Mouse (Mus musculus) liver, embryonic 18 days (tissue): Measurements from ENCODE around the gene Epas1. TPM values are rescaled to one million over a fixed set of nuclear protein-coding genes. Genes with fewer than 3 reads are reported as not detected.

Source experiments
- polyA plus RNA-seq: library from polyadenylated mRNA; depleted of rRNA; stranded (reverse); fragments of >200 nt; gene quantifications from 2 replicates; pipeline ENCODE4 v1.2.3, GENCODE M21; 2012; rRNA removed

Epas1 gene
- 9.0 and 9.8 TPM in 2 replicates for polyA plus RNA-seq

GRCm38 (mm10) chr17:86753130-86753821 is at the start of gene Epas1:
Gene Epas1, plus strand, starts transcription at chr17:86753700.

Other genes with a start within 250 kb of the Epas1 start
- not detected in 2 replicates for gene Gm10309, start 248.5 kb upstream of the Epas1 start, polyA plus RNA-seq
- not detected in 2 replicates for gene Tmem247, start 163.6 kb downstream of the Epas1 start, polyA plus RNA-seq
- gene Atp6v1e2, start 194.2 kb downstream of the Epas1 start, polyA plus RNA-seq = not detected in 2 replicates
- gene Rhoq, start 209.4 kb downstream of the Epas1 start, polyA plus RNA-seq = 4.1 and 4.6 TPM in 2 replicates